Mouse (Mus musculus) CH12.LX (cell line): ENCODE results near the gene Polr2b. TPM values are rescaled to one million over a fixed set of nuclear protein-coding genes. Genes with fewer than 3 reads are reported as not detected.

Experiments used
- DNase-seq: peaks from one replicate; pipeline ENCODE4 v3.0.0-alpha.2; 2013; ENCODE audit errors: extremely low read depth
- H3K27ac ChIP-seq: 2 replicates; pipeline ENCODE4 v1.5.1; 2012; ENCODE audit warnings: low read depth, mild to moderate bottlenecking, control low read depth, moderate library complexity; ENCODE audit not compliant: insufficient read depth
- H3K27me3 ChIP-seq: replicated peaks from 2 replicates; pipeline ENCODE3; 2012; ENCODE audit warnings: inconsistent platforms
- H3K36me3 ChIP-seq, 2 experiments: replicated peaks in 1 of 2; 2 replicates each; pipeline versions ENCODE3 to v1.6.1; 2012; ENCODE audit warnings: inconsistent platforms in 1 of 2, low read length in 1 of 2, mild to moderate bottlenecking in 1 of 2, mixed read lengths in 1 of 2, moderate library complexity in 1 of 2; ENCODE audit not compliant: control insufficient read depth in 1 of 2, insufficient read depth in 1 of 2
- H3K4me1 ChIP-seq, 2 experiments: 2 replicates each; pipeline ENCODE4 v1.6.1; 2012; ENCODE audit warnings: inconsistent platforms in 1 of 2, moderate library complexity in 1 of 2; ENCODE audit not compliant: insufficient read depth in 2 of 2, control insufficient read depth in 1 of 2
- H3K4me2 ChIP-seq: 2 replicates; pipeline ENCODE4 v1.6.1; 2012; ENCODE audit warnings: low read depth, mild to moderate bottlenecking, control low read depth; ENCODE audit not compliant: poor library complexity, insufficient read depth, severe bottlenecking
- H3K4me3 ChIP-seq, 3 experiments: fragments of 150-350 bp in 1 of 3; sonication (generic) in 1 of 3; replicated peaks in 1 of 3; 2 replicates each; pipeline versions ENCODE3 to v1.5.1; 2011 to 2012; ENCODE audit warnings: low read depth in 2 of 3, low read length in 2 of 3, mild to moderate bottlenecking in 2 of 3, moderate library complexity in 2 of 3, control low read depth in 1 of 3, improper control_type of control experiment in 1 of 3, inconsistent platforms in 1 of 3, mixed read lengths in 1 of 3; ENCODE audit not compliant: poor library complexity in 1 of 3
- H3K79me2 ChIP-seq: replicated peaks from 2 replicates; pipeline ENCODE4 v1.6.1; 2012; ENCODE audit warnings: mild to moderate bottlenecking, moderate library complexity; ENCODE audit not compliant: control insufficient read depth, poor library complexity, insufficient read depth, severe bottlenecking; ENCODE audit errors: extremely low read depth
- H3K9ac ChIP-seq: 2 replicates; pipeline ENCODE4 v1.6.1; 2012; ENCODE audit warnings: low read depth, mild to moderate bottlenecking, control low read depth, moderate library complexity; ENCODE audit not compliant: insufficient read depth
- H3K9me3 ChIP-seq: replicated peaks from 2 replicates; pipeline ENCODE3; 2012; ENCODE audit warnings: low read length, inconsistent platforms, mixed read lengths
- BHLHE40 ChIP-seq: IDR thresholded peaks from 2 replicates; pipeline ENCODE4 v1.6.1; 2011; ENCODE audit warnings: mild to moderate bottlenecking, low read depth, low read length, improper control_type of control experiment
- CHD2 ChIP-seq: IDR thresholded peaks from 2 replicates; pipeline ENCODE4 v1.6.1; 2011; ENCODE audit warnings: low read length, improper control_type of control experiment
- CTCF ChIP-seq, 2 experiments: IDR thresholded peaks in 1 of 2; conservative IDR thresholded peaks in 1 of 2; 2 replicates each; pipeline ENCODE4 v1.5.1; 2011 to 2012; ENCODE audit warnings: low read depth in 2 of 2, low read length in 2 of 2, improper control_type of control experiment in 1 of 2, inconsistent platforms in 1 of 2, mild to moderate bottlenecking in 1 of 2, moderate library complexity in 1 of 2
- E2F4 ChIP-seq: IDR thresholded peaks from 2 replicates; pipeline ENCODE4 v1.6.1; 2011; ENCODE audit warnings: low read depth, low read length, improper control_type of control experiment; ENCODE audit not compliant: insufficient replicate concordance
- ELF1 ChIP-seq: IDR thresholded peaks from 2 replicates; pipeline ENCODE4 v1.6.1; 2014; ENCODE audit warnings: low read depth, mild to moderate bottlenecking, inconsistent platforms, low read length, improper control_type of control experiment
- EP300 ChIP-seq: IDR thresholded peaks from 2 replicates; pipeline ENCODE4 v1.6.1; 2011; ENCODE audit warnings: low read length, improper control_type of control experiment
- ETS1 ChIP-seq: conservative IDR thresholded peaks from 2 replicates; pipeline ENCODE4 v1.6.1; 2012; ENCODE audit warnings: low read depth, mild to moderate bottlenecking, inconsistent platforms, low read length, improper control_type of control experiment, moderate library complexity
- HCFC1 ChIP-seq: IDR thresholded peaks from 2 replicates; pipeline ENCODE4 v1.6.1; 2012; ENCODE audit warnings: low read depth, mild to moderate bottlenecking, inconsistent platforms, low read length, improper control_type of control experiment
- IRF4 ChIP-seq: IDR thresholded peaks from 2 replicates; pipeline ENCODE4 v1.6.1; 2014; ENCODE audit warnings: low read depth, mild to moderate bottlenecking, inconsistent platforms, low read length, improper control_type of control experiment
- MAFK ChIP-seq: IDR thresholded peaks from 2 replicates; pipeline ENCODE4 v1.6.1; 2011; ENCODE audit warnings: low read length, improper control_type of control experiment; ENCODE audit not compliant: insufficient replicate concordance
- MAX ChIP-seq: IDR thresholded peaks from 2 replicates; pipeline ENCODE4 v1.6.1; 2011; ENCODE audit warnings: low read length, improper control_type of control experiment
- MAZ ChIP-seq: IDR thresholded peaks from 2 replicates; pipeline ENCODE4 v1.6.1; 2012; ENCODE audit warnings: low read depth, mild to moderate bottlenecking, inconsistent platforms, low read length, improper control_type of control experiment, moderate library complexity
- MEF2A ChIP-seq: IDR thresholded peaks from 2 replicates; pipeline ENCODE4 v1.6.1; 2014; ENCODE audit warnings: low read depth, mild to moderate bottlenecking, inconsistent platforms, low read length, improper control_type of control experiment, borderline replicate concordance
- MXI1 ChIP-seq: IDR thresholded peaks from 2 replicates; pipeline ENCODE4 v1.6.1; 2011; ENCODE audit warnings: mild to moderate bottlenecking, low read depth, low read length, improper control_type of control experiment
- MYC ChIP-seq: IDR thresholded peaks from 2 replicates; pipeline ENCODE4 v1.6.1; 2011; ENCODE audit warnings: low read depth, mild to moderate bottlenecking, improper control_type of control experiment, low read length
- PAX5 ChIP-seq: IDR thresholded peaks from 2 replicates; pipeline ENCODE4 v1.6.1; 2012; ENCODE audit warnings: low read length, inconsistent platforms, mixed read lengths
- RAD21 ChIP-seq: IDR thresholded peaks from 2 replicates; pipeline ENCODE4 v1.6.1; 2011; ENCODE audit warnings: low read depth, mild to moderate bottlenecking, low read length, improper control_type of control experiment, moderate library complexity
- RCOR1 ChIP-seq: conservative IDR thresholded peaks from 2 replicates; pipeline ENCODE4 v1.6.1; 2012; ENCODE audit warnings: low read depth, mild to moderate bottlenecking, inconsistent platforms, low read length, improper control_type of control experiment
- SIN3A ChIP-seq: IDR thresholded peaks from 2 replicates; pipeline ENCODE4 v1.6.1; 2012; ENCODE audit warnings: low read length, improper control_type of control experiment, inconsistent platforms
- SMC3 ChIP-seq: IDR thresholded peaks from 2 replicates; pipeline ENCODE4 v1.6.1; 2011; ENCODE audit warnings: low read depth, low read length, improper control_type of control experiment
- TCF12 ChIP-seq: IDR thresholded peaks from 2 replicates; pipeline ENCODE4 v1.6.1; 2014; ENCODE audit warnings: low read depth, mild to moderate bottlenecking, inconsistent platforms, low read length, improper control_type of control experiment
- USF1 ChIP-seq: IDR thresholded peaks from 2 replicates; pipeline ENCODE4 v1.6.1; 2014; ENCODE audit warnings: low read depth, mild to moderate bottlenecking, inconsistent platforms, low read length, improper control_type of control experiment
- USF2 ChIP-seq: conservative IDR thresholded peaks from 2 replicates; pipeline ENCODE4 v1.6.1; 2011; ENCODE audit warnings: low read depth, low read length, improper control_type of control experiment
- ZC3H11A ChIP-seq: IDR thresholded peaks from 2 replicates; pipeline ENCODE4 v1.6.1; 2012; ENCODE audit warnings: low read depth, mild to moderate bottlenecking, inconsistent platforms, low read length, improper control_type of control experiment
- ZKSCAN1 ChIP-seq: IDR thresholded peaks from 2 replicates; pipeline ENCODE4 v1.6.1; 2012; ENCODE audit warnings: low read depth, inconsistent platforms, low read length, improper control_type of control experiment, borderline replicate concordance
- ZMIZ1 ChIP-seq: IDR thresholded peaks from 2 replicates; pipeline ENCODE4 v1.6.1; 2012; ENCODE audit warnings: low read depth, mild to moderate bottlenecking, inconsistent platforms, low read length, improper control_type of control experiment
- ZNF384 ChIP-seq: IDR thresholded peaks from 2 replicates; pipeline ENCODE4 v1.6.1; 2012; ENCODE audit warnings: low read depth, low read length, improper control_type of control experiment, inconsistent platforms
- dilution Hi-C: fragments of 300-500 bp; cut with MboI; formaldehyde crosslinking; loops from 2 replicates; pipeline ENCODE4 v1.14.3; 2020; ENCODE audit warnings: low sequenced_read_pairs; ENCODE audit not compliant: extremely low pct_unique_long_range_greater_than_20kb, extremely low pct_ligation_motif_present
- in situ Hi-C: fragments of 300-500 bp; cut with MboI; formaldehyde crosslinking; loops from 3 replicates; pipeline ENCODE4 v1.14.3; 2019; ENCODE audit warnings: low sequenced_read_pairs, low pct_ligation_motif_present, low pct_unique_long_range_greater_than_20kb, mixed read lengths
- polyA plus RNA-seq: library from polyadenylated mRNA; unstranded; fragments of >175 nt; gene quantifications from 2 replicates; pipeline ENCODE4 v1.2.1, GENCODE M21; 2012; ENCODE audit warnings: low read depth; ENCODE audit not compliant: insufficient read length
- total RNA-seq, 2 experiments: library from RNA; depleted of rRNA; stranded (reverse); fragments of 300-350 nt in 1 of 2; fragments of >200 nt in 1 of 2; gene quantifications; 2 replicates each; pipeline ENCODE4 v1.2.3; 2012 to 2014

Gene Polr2b
- total and polyA plus RNA-seq, 3 experiments: 88.0 to 133 (median 119) TPM

DNA sequence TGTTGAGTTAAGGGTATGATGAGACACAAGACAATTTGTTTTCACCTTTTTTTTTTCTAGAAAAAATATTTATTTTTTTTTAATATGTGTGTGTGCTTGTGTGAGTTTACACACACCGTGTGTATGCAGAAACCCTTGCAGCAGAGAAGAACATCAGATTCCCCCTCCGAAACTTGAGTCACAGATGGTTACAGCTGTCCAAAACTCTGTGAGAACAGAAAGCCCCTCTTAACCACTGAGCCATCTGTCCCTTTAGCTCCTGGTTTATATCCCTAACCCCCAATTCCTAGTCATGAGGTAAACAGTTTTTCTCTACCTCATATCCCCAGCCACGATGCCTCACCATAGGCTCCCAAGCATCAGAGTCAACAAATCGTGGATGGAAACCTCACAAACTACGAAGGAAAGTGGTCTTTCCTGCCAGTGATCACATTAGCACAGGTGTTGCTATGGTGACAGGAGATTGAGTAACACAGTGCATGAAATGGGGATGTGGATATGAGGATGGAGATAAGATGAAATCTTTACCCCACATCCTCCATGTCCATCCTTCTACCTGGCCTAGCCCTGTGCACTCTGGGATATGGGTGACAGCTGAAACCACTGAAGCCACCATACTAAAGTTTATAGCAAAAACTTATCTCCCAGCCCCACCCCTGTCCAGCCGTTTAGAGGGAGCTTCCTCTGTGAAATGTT is 76.1 kb downstream of the Polr2b start:
- peak; percentile 40 for DNase-seq
- Histone ChIP-seq H3K4me2 (peak overlapping the region; percentile 93), H3K4me1 (peaks cover 29 to 63% of the 10 kb centered on the region in 2 experiments), H3K27me3 (no peaks in the 10 kb centered on the region), H3K36me3 (no peaks in the 10 kb centered on the region), H3K27ac (peak overlapping the region; percentile 57; the same call in 1 of the 2 replicates), H3K9me3 (no peaks in the 10 kb centered on the region), H3K4me3 (no peak overlapping the region), H3K9ac (no peak overlapping the region), H3K79me2 (no peaks in the 10 kb centered on the region)
- dilution Hi-C loops: no loop called here
- peak; percentile 83 for TF ChIP-seq ETS1
- peak; percentile 57; the same call in 1 of the 2 replicates for TF ChIP-seq TCF12
- no peak for TF ChIP-seq ELF1
- TF ChIP-seq ZMIZ1: no peak
- TF ChIP-seq MXI1: peak; percentile 58
- no peak for TF ChIP-seq MAZ
- peak; percentile 57; the same call in 1 of the 2 replicates for TF ChIP-seq SIN3A
- TF ChIP-seq CHD2: 0 out of 2 replicates have a peak, but pooled peaks have one; percentile 19
- TF ChIP-seq CTCF (conservative IDR thresholded peaks at IDR 0.05 in 1 of 2, IDR thresholded peaks at IDR 0.05 in 1 of 2; ENCODE audit: low read depth in 2 of 2, low read length in 2 of 2): no peak
- 0 out of 2 replicates have a peak, but pooled peaks have one; percentile 33 for TF ChIP-seq IRF4
- TF ChIP-seq EP300: peak; percentile 62
- in situ Hi-C loops: no loop called here

DNA sequence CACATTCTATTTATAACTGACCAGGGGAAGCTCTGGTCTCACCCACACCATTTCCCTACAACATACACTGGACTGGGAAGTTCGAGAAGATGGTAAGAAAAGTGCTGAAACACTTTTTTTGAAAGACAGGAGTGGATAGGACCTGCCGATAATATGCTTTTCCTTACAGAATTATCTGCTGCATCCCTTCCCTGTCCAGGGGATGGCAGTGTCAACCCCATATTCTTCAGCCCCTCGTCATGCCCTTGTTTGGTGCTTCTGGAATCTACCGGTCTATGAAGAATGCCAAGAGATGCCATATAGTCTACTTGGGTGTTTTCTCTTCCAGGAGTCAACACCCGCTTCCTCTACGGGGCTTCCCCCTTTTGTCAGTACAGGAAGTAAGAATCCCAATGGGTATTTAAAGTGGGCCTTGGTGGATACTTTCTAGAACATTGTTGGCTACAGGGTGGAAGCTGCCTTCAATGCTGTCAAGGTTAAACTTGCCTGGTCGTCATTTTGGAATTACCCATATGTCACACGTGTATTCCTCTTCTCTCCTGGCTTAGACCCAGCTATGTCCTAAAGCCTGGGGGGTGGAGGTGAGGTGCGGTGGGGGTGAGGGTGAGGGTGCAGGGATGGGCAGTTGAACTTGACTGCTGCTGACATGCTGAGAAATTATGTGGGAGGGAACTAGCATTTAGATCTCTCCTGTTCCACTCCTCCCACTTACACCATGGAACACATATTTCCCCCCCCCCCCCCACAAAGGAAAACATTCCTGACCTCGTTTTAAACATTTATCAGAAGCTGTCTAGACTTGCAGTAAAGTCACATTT is 76.9 kb downstream of the Polr2b start:
- in situ Hi-C loops: no loop called here
- Histone ChIP-seq H3K9ac (no peak overlapping the region), H3K4me3 (no peak overlapping the region), H3K4me1 (peaks cover 27 to 59% of the 10 kb centered on the region in 2 experiments), H3K4me2 (peak overlapping the region; percentile 8)
- TF ChIP-seq EP300 (no peak), SIN3A (peak; percentile 32; the same call in 1 of the 2 replicates), IRF4 (no peak; the same call in 1 of the 2 replicates), E2F4 (no peak), SMC3 (peak; percentile 27; the same call in 1 of the 2 replicates), ZC3H11A (no peak), BHLHE40 (peak; percentile 42; the same call in 1 of the 2 replicates), ZKSCAN1 (no peak), USF1 (no peak), MXI1 (peak; percentile 64; the same call in 1 of the 2 replicates), MAX (no peak), RAD21 (peak; percentile 30), USF2 (no peak), TCF12 (0 out of 2 replicates have a peak, but pooled peaks have one; percentile 30), RCOR1 (no peak), MYC (0 out of 2 replicates have a peak, but pooled peaks have one; percentile 6), ZNF384 (no peak), HCFC1 (no peak), ELF1 (peak; percentile 42; the same call in 1 of the 2 replicates), MEF2A (peak; percentile 28), MAFK (no peak), ETS1 (peak; percentile 22; the same call in 1 of the 2 replicates), PAX5 (no peak), CTCF (conservative IDR thresholded peaks at IDR 0.05 in 1 of 2, IDR thresholded peaks at IDR 0.05 in 1 of 2; ENCODE audit: low read depth in 2 of 2, low read length in 2 of 2) (peak in 1 of 2 experiments; percentile 46; a peak in 2 of 4 replicates)
- TF ChIP-seq, all 38 proteins: peak for 11
- DNase-seq: peak; percentile 63
- H3K27me3 ChIP-seq: no peaks in the 10 kb centered on the region
- no peaks in the 10 kb centered on the region for H3K36me3 ChIP-seq
- H3K79me2 ChIP-seq: no peaks in the 10 kb centered on the region
- H3K27ac ChIP-seq: peak overlapping the region; percentile 57; the same call in 1 of the 2 replicates
- dilution Hi-C loops: no loop called here
- H3K9me3 ChIP-seq: no peaks in the 10 kb centered on the region
